Mouse (Mus musculus) embryo, embryonic 11.5 days (tissue): ENCODE results near the gene Cd46.

Experiments
- DNase-seq: peaks from one replicate; pipeline ENCODE4 v3.0.0-alpha.2; 2012; ENCODE audit warnings: low read depth, low spot score

Gene Cd46

GRCm38 (mm10) chr1:195092220-195092720, at the start of gene Cd46:
Gene Cd46 (minus strand): TSS chr1:195092249.
- DNase-seq, result peak; percentile 46

GRCm38 (mm10) chr1:195132070-195132469, 40.0 kb upstream of the Cd46 start:
- DNase-seq, result no peak

GRCm38 (mm10) chr1:195131675-195132015, 39.6 kb upstream of the Cd46 start:
- no peak for DNase-seq

DNA sequence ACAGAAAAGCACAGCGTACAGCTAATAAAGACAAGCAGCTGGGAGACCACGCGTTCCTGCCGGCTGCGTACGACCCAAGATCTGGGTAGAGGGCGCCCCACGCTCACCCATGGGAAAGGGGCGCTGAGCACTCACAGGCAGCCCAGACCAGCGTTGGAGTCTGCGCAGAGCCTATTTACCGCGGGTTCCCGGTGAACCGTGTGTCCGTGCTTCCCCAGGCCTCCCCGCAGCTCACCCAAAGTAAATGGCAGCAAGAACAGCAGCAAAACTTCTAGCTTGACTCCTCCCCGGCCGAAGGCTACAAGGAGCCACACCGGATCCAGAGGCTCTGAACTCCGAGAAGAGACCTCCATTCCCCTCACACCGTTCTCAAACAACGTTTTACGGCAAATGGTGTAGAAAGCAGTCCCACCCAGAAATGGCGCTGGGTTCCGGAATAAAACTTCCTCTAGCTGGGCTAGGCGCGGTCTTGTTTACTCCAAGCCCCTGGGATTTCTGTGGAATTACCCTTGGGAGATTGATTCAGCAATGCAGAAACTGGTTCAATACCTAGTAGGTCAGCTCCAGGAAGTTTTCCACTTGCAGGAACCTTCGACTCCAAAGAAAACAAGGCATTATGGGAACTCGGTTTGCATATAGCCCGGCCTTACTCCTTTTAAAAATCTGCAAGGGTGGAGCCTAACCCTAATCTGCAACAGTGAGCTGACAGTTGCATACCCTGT, 39.1 kb upstream of the Cd46 start, which contains the start of gene Cr1l:
Cr1l (minus strand) TSS at position 634 of the 722 bp plus-strand sequence.
- DNase-seq, result peak; percentile 76

GRCm38 (mm10) chr1:195130479-195130878, 38.4 kb upstream of the Cd46 start:
- DNase-seq, result peak; percentile 0

- DNase-seq, result no peak
Observed at GRCm38 (mm10) chr1:195129867-195130266, 37.8 kb upstream of the Cd46 start.

GRCm38 (mm10) chr1:195114414-195114813, 22.4 kb upstream of the Cd46 start:
- DNase-seq, result no peak

DNA sequence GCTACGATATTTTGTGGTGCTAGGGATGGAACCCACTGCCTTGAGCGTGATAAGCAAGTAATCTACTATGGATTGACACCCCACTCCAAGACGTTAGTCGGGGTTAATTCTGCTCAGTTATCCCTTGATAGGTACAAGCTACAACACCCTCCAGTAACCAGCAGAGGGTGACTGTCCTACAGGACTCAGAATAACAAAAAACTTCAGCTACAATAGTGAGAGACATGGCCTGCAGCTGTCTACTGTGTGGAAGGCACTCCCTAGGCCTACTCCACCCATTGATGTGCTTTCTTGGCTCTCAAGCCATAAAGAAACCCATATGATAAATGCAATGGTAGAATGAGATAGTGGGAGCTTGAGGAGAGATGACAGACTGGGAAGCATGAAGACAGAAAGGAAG, 21.6 kb upstream of the Cd46 start:
- no peak for DNase-seq

DNA sequence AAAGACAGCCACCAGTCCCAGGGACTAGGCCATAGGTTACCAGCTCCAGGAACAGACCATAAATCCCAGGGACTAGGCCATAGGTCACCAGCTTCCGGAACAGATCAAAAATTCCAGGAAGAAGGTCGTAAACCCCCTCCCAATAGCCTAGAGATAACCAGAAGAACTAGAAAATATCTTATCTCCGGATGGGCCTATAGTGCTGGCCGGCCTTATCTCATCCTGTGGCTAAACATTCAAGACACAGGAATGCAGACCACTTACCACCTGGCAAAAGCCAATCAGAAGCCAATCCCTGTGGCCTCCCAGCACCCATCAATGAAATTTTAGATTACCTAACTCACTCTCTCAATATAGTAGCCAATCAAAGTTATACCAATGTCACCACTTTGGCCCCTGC, 8.6 kb upstream of the Cd46 start:
- DNase-seq, result no peak

DNA sequence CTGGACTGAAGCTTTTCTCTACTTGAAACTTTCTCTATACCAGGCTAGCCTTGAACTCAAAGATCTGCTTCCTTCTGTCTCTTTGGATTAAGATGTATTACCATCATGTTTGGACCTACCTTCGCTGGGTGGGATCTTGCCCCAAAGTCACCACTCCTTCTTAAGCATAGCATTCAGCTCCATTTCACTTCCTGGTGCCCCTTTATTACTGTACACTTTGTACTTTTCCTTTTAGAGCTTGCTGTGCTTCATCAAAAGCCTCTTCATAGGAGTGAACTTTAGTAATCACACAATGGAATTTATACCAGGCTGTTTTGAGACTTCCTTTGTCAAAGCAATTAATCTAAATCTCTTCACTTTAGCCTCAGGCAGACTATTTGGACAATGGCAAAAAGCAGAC, 6.0 kb upstream of the Cd46 start:
- no peak for DNase-seq

DNA sequence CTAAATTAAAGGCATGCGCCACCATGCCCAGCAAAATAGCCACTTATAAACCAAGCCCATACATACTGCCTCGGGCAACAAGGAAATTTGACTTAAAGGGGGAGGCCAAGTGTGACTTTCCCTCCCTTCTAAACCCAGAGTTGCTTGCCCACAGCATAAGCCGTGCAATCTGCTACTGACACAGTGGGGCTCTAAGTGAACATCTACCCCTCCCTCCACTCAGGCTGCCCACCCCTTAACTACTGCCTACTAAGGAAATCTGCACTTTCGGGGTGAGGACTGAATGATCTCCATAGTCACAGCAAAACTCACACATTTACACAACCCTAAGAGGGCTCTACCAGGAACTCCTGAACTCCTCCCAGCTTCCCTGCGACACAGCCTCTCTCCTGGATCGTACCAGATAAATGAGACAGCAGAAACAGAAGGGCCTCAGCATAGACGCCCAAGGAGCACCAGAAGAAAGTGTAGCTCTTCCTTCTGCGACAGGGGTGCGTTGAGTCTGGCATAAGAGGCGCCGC, 290 bp downstream of the Cd46 start:
- DNase-seq, result no peak

DNA sequence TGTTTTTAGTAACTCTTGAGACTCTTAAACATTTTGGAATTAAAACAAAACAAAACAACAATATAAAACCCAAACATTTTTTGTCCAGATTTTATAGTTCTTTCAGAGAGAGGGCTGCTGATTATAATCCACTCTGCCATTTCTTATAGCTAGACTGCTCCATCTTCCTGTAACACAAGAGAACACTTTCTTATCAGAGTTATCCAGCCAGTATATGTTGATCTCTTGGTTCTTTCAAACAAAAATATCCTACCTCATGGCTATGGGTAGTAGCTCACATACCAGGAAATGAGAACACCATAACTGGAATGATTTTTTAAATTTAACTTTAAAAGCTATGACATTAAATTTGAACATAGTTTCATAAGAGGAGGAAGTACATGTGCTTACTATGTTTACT, 9.9 kb downstream of the Cd46 start:
- DNase-seq, result no peak

DNA sequence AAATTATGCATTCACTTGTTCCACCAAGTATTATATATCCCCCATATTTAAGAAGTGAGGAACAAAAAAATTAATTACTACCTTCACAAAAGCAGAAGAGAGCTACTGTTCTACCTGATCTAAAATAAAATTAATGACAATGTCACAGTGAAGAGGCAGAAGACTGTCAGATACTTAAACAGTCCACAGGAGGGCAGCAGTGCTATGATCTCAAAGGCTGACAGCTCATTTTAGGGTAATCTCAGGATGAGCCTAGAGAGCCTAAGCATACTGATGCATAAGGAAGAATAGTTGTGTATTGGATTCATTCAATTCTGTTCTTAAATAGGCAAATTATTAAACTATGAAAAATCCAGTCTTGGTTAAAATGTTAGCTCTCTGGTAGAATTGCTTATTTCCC, 51.6 kb downstream of the Cd46 start:
- peak; percentile 19 for DNase-seq

DNA sequence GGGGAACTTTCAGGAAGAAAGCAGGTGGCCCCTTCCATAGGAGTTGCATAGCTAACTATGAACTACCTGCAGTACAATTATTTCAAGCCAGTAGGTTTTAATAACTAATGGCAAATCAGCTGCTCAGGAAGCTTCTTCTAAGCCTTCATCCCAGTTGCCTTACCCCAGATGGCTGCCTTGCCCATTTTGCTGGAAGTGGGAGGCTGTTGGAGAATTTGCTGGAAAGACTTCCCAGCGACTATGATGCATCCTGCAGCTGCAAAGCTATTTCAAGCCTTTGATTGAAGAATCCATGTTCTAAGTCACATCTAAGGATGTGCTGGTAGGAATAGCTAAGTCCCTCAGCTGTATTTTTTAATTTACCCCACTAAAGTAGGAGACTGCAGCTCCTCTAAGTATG, 53.7 kb downstream of the Cd46 start:
- DNase-seq, result no peak

DNA sequence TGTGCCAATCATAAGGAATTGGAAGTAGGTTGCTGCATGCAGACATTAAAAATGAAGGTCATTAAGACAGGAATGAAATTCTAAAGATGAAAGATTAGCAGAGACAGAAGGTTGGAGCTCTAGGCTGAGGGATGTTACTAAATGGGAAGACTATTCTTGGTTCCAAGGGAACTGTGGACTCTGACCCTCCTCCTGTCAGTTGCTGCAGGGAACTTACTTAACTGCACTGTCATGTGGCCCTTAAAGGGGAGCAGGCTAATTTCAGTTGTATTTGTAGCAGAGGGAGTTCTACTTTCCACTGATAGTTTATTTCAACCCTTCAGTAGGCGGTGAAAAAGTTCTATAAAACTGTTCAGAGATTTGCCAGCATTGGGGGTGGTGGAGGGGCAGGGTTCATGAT, 54.1 kb downstream of the Cd46 start:
- no peak for DNase-seq

DNA sequence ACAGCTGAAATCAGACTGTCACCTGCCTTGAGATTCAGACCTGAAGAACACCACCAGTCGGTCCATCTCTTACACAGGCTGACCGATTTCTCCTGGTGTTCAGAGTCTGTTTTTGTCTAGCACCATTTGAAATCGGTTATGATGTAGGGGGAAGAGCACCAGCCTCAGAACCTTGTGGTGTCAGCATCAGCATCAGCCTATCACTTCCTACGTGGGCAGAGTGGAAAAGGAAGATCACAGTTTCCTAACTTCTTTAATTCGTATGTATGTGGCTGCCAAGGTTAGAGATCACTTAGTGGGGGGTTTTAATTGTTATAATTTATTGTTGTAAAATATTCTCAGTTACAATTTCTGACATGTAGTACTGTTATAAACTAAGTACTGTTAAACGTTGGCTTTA, 54.6 kb downstream of the Cd46 start:
- DNase-seq, result no peak

- peak; percentile 8 for DNase-seq
Observed at GRCm38 (mm10) chr1:195033941-195034340, 58.1 kb downstream of the Cd46 start.

DNA sequence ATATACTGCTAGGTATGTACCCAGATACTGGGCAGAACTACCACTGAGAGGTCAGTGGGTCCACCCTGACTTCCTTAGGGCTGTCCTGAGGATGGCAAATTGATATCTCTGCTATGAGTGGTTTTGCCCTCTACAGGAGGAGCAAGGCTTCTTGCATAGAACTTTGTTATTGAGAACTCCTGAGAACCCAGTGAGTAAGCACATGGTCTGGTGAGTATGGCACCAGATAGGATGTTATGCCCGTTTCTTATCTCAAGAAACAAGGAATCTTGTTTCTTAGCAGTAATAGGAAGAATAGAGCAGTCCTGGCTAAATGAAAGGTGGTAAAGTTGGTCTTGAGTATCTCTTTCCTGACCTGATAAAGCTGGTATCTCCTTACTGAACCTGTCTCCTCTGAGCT, 59.3 kb downstream of the Cd46 start:
- DNase-seq, result no peak

GRCm38 (mm10) chr1:195031786-195032185, 60.3 kb downstream of the Cd46 start:
- DNase-seq, result no peak

GRCm38 (mm10) chr1:195027507-195027906, 64.5 kb downstream of the Cd46 start:
- DNase-seq, result no peak

- DNase-seq, result no peak
Observed at GRCm38 (mm10) chr1:195023848-195024247, 68.2 kb downstream of the Cd46 start.

GRCm38 (mm10) chr1:195021831-195022230, 70.2 kb downstream of the Cd46 start:
- DNase-seq, result no peak

- no peak for DNase-seq
Observed at GRCm38 (mm10) chr1:195019062-195019600, 72.9 kb downstream of the Cd46 start.
